Mouse (Mus musculus): ENCODE measurements around the gene Ddi2.

- TF ChIP-seq CTCF (conservative IDR thresholded peaks at IDR 0.05; ENCODE audit: insufficient read depth, insufficient read length, low read depth, low read length) (no peak), POLR2A (IDR thresholded peaks at IDR 0.05; ENCODE audit: low read depth, low read length) (no peak)
These were observed 81.0 kb downstream of the Ddi2 start for GRCm38 (mm10) chr4:141641961-141642811.

Measured in kidney, adult 2 months (tissue).